Mouse (Mus musculus): ENCODE measurements around the gene Stk32c. TPM values are rescaled to one million over a fixed set of nuclear protein-coding genes. Genes with fewer than 3 reads are reported as not detected.

Gene Stk32c
- polyA plus RNA-seq, 1 experiment from 2014 or later = not detected

GRCm38 (mm10) chr7:139221856-139222255, 8.7 kb upstream of the Stk32c start:
- Histone ChIP-seq H3K36me3 (ENCODE audit: control insufficient read depth, insufficient read depth, low read length) (no peaks in the 10 kb centered on the region), H3K9me3 (ENCODE audit: control insufficient read depth, low read length) (no peaks in the 10 kb centered on the region), H3K9ac (ENCODE audit: low read depth, low read length) (no peak overlapping the region), H3K4me3 (ENCODE audit: low read depth, low read length) (no peak overlapping the region), H3K27ac (ENCODE audit: low read depth, low read length) (no peak overlapping the region), H3K4me1 (replicated peaks; ENCODE audit: control insufficient read depth, insufficient read depth, low read length) (no peaks in the 10 kb centered on the region), H3K4me2 (no peak overlapping the region), H3K27me3 (replicated peaks; ENCODE audit: control insufficient read depth, insufficient read depth, low read length) (no peaks in the 10 kb centered on the region)
- ATAC-seq (replicated peaks; ENCODE audit: low FRiP score) = no peak
- peak; percentile 19 for DNase-seq (ENCODE audit: low spot score)
- WGBS = 80% methylated on average over 2 of the region's 2 CpGs

- no peaks in the 10 kb centered on the region for H3K36me3 ChIP-seq (ENCODE audit: control insufficient read depth, insufficient read depth, low read length)
- H3K27ac ChIP-seq (ENCODE audit: low read depth, low read length) = no peak overlapping the region
- no peaks in the 10 kb centered on the region for H3K4me1 ChIP-seq (replicated peaks; ENCODE audit: control insufficient read depth, insufficient read depth, low read length)
- no peak overlapping the region for H3K4me2 ChIP-seq
- peak; percentile 27 for DNase-seq (ENCODE audit: low spot score)
- H3K4me3 ChIP-seq (ENCODE audit: low read depth, low read length) = no peak overlapping the region
- H3K9ac ChIP-seq (ENCODE audit: low read depth, low read length) = no peak overlapping the region
- no peaks in the 10 kb centered on the region for H3K27me3 ChIP-seq (replicated peaks; ENCODE audit: control insufficient read depth, insufficient read depth, low read length)
- WGBS = 68% methylated on average over 5 of the region's 5 CpGs
- no peaks in the 10 kb centered on the region for H3K9me3 ChIP-seq (ENCODE audit: control insufficient read depth, low read length)
- no peak for ATAC-seq (replicated peaks; ENCODE audit: low FRiP score)
Measured at GRCm38 (mm10) chr7:139221072-139221471, 8.0 kb upstream of the Stk32c start.

GRCm38 (mm10) chr7:139220303-139220702, 7.2 kb upstream of the Stk32c start:
- ATAC-seq (replicated peaks; ENCODE audit: low FRiP score) (no peak), DNase-seq (ENCODE audit: low spot score) (peak; percentile 23)
- no peaks in the 10 kb centered on the region for H3K36me3 ChIP-seq (ENCODE audit: control insufficient read depth, insufficient read depth, low read length)
- no peaks in the 10 kb centered on the region for H3K27me3 ChIP-seq (replicated peaks; ENCODE audit: control insufficient read depth, insufficient read depth, low read length)
- H3K9me3 ChIP-seq (ENCODE audit: control insufficient read depth, low read length) = no peaks in the 10 kb centered on the region
- 56% methylated on average over 2 of the region's 2 CpGs for WGBS
- no peak overlapping the region for H3K27ac ChIP-seq (ENCODE audit: low read depth, low read length)
- H3K4me1 ChIP-seq (replicated peaks; ENCODE audit: control insufficient read depth, insufficient read depth, low read length) = no peaks in the 10 kb centered on the region
- no peak overlapping the region for H3K4me2 ChIP-seq
- no peak overlapping the region for H3K4me3 ChIP-seq (ENCODE audit: low read depth, low read length)
- H3K9ac ChIP-seq (ENCODE audit: low read depth, low read length) = no peak overlapping the region

DNA sequence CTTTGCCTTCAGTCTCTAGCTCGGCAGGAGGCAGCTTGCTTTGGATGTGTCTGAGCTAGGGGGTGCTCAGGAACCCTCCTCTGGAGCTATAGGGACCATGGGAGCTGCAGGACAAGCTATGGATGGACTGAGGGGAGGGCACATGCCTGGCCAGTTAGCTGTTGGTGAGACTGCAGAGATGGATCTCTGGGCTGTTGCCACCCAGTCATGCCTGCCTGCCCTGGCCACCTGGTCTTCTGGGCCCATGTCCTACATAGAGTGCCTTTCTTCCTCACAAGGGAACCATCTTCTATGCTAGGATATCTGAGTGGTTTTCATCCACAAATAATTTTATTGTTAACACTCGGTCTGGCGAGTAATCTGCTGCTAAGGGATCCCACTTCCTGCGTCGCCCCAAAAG, 6.4 kb upstream of the Stk32c start:
- H3K27ac ChIP-seq (ENCODE audit: low read depth, low read length) = no peak overlapping the region
- WGBS = 78% methylated on average over 5 of the region's 5 CpGs
- H3K36me3 ChIP-seq (ENCODE audit: control insufficient read depth, insufficient read depth, low read length) = no peaks in the 10 kb centered on the region
- DNase-seq (ENCODE audit: low spot score) = peak; percentile 23
- no peak overlapping the region for H3K4me2 ChIP-seq
- no peak for ATAC-seq (replicated peaks; ENCODE audit: low FRiP score)
- no peak overlapping the region for H3K9ac ChIP-seq (ENCODE audit: low read depth, low read length)
- H3K4me3 ChIP-seq (ENCODE audit: low read depth, low read length) = no peak overlapping the region
- no peaks in the 10 kb centered on the region for H3K27me3 ChIP-seq (replicated peaks; ENCODE audit: control insufficient read depth, insufficient read depth, low read length)
- no peaks in the 10 kb centered on the region for H3K4me1 ChIP-seq (replicated peaks; ENCODE audit: control insufficient read depth, insufficient read depth, low read length)
- H3K9me3 ChIP-seq (ENCODE audit: control insufficient read depth, low read length) = no peaks in the 10 kb centered on the region

DNA sequence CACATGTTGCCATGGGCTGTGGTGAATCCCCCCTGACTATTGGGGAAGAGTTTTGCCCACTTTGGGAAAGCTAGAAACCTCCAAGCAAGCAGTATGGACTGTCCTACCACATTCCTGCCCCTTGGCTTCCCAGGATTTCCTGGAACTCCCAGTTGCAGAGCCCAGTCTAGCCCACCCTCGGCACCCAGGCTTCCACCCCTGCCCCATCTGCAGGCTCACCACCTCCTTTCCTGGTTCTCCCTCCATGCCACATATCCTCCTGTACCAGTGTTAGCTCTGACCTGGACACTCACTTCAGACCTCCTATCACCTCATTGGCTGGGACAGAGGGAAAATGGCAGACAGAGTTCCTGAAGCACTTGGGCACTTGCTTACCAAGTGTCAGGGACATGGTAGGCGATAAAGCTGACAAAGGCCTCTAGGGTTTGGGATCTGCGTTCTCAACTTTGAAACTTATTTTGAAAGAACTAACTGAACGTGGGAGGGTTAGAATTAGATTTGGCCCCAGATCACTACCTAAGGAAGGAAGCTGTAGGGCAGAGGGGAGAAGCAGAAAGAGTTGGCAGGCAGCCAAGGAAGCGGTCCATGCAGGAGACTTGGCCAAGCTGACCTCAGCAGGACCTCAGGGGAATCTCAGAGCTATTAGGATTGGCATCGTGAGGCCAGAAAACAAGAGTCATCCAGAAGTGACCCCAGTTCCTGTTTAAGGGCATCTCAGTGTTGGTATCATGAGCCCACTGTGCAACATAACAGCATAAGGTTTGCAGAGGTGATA, 5.7 kb upstream of the Stk32c start:
- Histone ChIP-seq H3K9me3 (ENCODE audit: control insufficient read depth, low read length) (no peaks in the 10 kb centered on the region), H3K27me3 (replicated peaks; ENCODE audit: control insufficient read depth, insufficient read depth, low read length) (no peaks in the 10 kb centered on the region), H3K9ac (ENCODE audit: low read depth, low read length) (no peak overlapping the region), H3K4me1 (replicated peaks; ENCODE audit: control insufficient read depth, insufficient read depth, low read length) (no peaks in the 10 kb centered on the region), H3K4me2 (no peak overlapping the region), H3K27ac (ENCODE audit: low read depth, low read length) (no peak overlapping the region), H3K36me3 (ENCODE audit: control insufficient read depth, insufficient read depth, low read length) (no peaks in the 10 kb centered on the region), H3K4me3 (ENCODE audit: low read depth, low read length) (no peak overlapping the region)
- DNase-seq (ENCODE audit: low spot score) (peak; percentile 30), ATAC-seq (replicated peaks; ENCODE audit: low FRiP score) (no peak)
- 65% methylated on average over 6 of the region's 6 CpGs for WGBS

DNA sequence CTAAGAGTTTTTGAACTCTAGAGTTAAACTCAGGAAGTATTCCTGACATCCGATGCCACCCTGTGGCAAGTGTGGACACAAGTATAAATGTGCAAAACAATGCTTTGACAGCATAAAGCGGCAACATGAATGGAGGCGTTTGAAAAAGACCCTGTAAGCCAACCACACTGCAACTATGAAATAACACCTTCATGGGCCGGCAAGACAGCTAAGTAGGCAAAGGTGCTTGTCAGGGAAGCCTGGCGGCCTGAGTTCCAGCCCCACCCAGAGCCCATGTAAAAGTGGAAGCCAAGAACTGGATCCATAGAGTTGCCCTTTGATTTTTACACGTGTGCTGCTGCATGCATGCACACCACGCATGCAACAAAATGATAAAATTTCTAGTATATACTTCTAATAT, 3.9 kb upstream of the Stk32c start:
- Histone ChIP-seq H3K9me3 (ENCODE audit: control insufficient read depth, low read length) (no peaks in the 10 kb centered on the region), H3K27me3 (replicated peaks; ENCODE audit: control insufficient read depth, insufficient read depth, low read length) (no peaks in the 10 kb centered on the region), H3K4me3 (ENCODE audit: low read depth, low read length) (no peak overlapping the region), H3K27ac (ENCODE audit: low read depth, low read length) (no peak overlapping the region), H3K36me3 (ENCODE audit: control insufficient read depth, insufficient read depth, low read length) (no peaks in the 10 kb centered on the region), H3K4me2 (no peak overlapping the region), H3K4me1 (replicated peaks; ENCODE audit: control insufficient read depth, insufficient read depth, low read length) (no peaks in the 10 kb centered on the region), H3K9ac (ENCODE audit: low read depth, low read length) (no peak overlapping the region)
- peak; percentile 14 for DNase-seq (ENCODE audit: low spot score)
- no peak for ATAC-seq (replicated peaks; ENCODE audit: low FRiP score)
- WGBS = 85% methylated on average over 7 of the region's 7 CpGs

DNA sequence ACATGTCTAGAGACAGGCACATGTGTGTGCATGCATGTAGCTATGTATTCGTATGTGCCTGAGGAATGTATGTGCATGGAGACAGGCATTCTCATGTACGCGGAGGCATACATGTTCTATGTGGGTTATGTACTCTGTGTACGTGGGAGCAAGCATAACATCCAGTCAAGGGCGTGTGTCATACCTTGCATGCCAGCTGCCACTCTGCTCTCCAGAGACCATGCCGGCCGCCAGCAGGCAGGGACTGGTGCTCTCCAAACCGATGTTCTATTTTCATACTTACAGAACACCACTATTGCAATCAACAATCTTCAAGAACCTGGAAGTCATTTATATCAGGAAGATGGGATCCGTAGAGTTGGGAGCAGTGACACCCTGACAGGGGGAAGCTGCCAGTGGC, 3.4 kb upstream of the Stk32c start:
- no peak overlapping the region for H3K4me3 ChIP-seq (ENCODE audit: low read depth, low read length)
- H3K27ac ChIP-seq (ENCODE audit: low read depth, low read length) = no peak overlapping the region
- no peaks in the 10 kb centered on the region for H3K27me3 ChIP-seq (replicated peaks; ENCODE audit: control insufficient read depth, insufficient read depth, low read length)
- DNase-seq (ENCODE audit: low spot score) (no peak), ATAC-seq (replicated peaks; ENCODE audit: low FRiP score) (no peak)
- H3K9ac ChIP-seq (ENCODE audit: low read depth, low read length) = no peak overlapping the region
- 90% methylated on average over 9 of the region's 9 CpGs for WGBS
- H3K4me2 ChIP-seq = no peak overlapping the region
- no peaks in the 10 kb centered on the region for H3K36me3 ChIP-seq (ENCODE audit: control insufficient read depth, insufficient read depth, low read length)
- no peaks in the 10 kb centered on the region for H3K4me1 ChIP-seq (replicated peaks; ENCODE audit: control insufficient read depth, insufficient read depth, low read length)
- H3K9me3 ChIP-seq (ENCODE audit: control insufficient read depth, low read length) = no peaks in the 10 kb centered on the region

DNA sequence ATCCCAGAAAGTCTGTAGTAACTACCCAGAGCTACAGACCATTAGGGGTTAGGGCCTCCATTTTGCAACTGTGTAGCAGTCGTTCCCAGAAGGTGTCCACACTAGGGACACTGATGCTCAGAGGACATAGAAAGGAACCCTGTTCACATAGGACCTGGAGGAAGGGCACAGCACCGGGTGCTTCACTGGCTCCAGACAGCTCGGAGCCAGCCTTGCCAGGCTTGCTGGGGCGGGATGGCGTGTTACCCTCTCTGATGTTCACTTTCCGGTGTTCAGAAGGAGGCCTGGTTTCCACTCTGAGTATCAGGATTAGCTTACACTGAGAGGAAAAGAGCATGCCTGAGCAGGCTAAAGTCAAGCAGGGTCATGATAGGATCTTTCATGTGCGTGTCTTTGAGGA, 2.8 kb upstream of the Stk32c start:
- Histone ChIP-seq H3K36me3 (ENCODE audit: control insufficient read depth, insufficient read depth, low read length) (no peaks in the 10 kb centered on the region), H3K27ac (ENCODE audit: low read depth, low read length) (no peak overlapping the region), H3K27me3 (replicated peaks; ENCODE audit: control insufficient read depth, insufficient read depth, low read length) (no peaks in the 10 kb centered on the region), H3K4me3 (ENCODE audit: low read depth, low read length) (no peak overlapping the region), H3K4me1 (replicated peaks; ENCODE audit: control insufficient read depth, insufficient read depth, low read length) (no peaks in the 10 kb centered on the region), H3K9ac (ENCODE audit: low read depth, low read length) (no peak overlapping the region), H3K9me3 (ENCODE audit: control insufficient read depth, low read length) (no peaks in the 10 kb centered on the region), H3K4me2 (no peak overlapping the region)
- DNase-seq (ENCODE audit: low spot score) (peak; percentile 29), ATAC-seq (replicated peaks; ENCODE audit: low FRiP score) (no peak)
- 92% methylated on average over 7 of the region's 7 CpGs for WGBS

DNA sequence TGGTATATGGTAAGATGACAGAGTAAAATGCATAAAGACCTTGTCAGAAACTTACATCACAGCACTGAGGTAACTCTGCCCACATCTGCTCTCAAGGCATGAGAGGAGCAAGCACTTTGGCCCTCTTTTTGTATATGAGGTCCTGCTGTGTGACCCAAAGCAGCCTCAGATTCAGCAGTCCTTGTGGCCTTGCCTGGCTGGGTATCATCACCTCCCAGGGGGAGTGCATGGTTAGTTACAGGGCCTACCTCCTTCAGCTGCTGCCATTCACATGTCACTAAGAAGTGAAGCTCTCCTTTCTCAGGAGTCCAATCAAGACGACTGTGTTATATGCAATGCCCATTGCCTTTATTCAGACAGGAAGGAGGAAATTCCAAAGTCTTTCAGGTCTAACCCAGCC, 2.4 kb upstream of the Stk32c start:
- no peak overlapping the region for H3K27ac ChIP-seq (ENCODE audit: low read depth, low read length)
- H3K4me2 ChIP-seq = no peak overlapping the region
- H3K9ac ChIP-seq (ENCODE audit: low read depth, low read length) = no peak overlapping the region
- DNase-seq (ENCODE audit: low spot score) (peak; percentile 17), ATAC-seq (replicated peaks; ENCODE audit: low FRiP score) (no peak)
- no peaks in the 10 kb centered on the region for H3K4me1 ChIP-seq (replicated peaks; ENCODE audit: control insufficient read depth, insufficient read depth, low read length)
- H3K4me3 ChIP-seq (ENCODE audit: low read depth, low read length) = no peak overlapping the region
- H3K36me3 ChIP-seq (ENCODE audit: control insufficient read depth, insufficient read depth, low read length) = no peaks in the 10 kb centered on the region
- 71% methylated on average over 1 of the region's 1 CpGs for WGBS
- no peaks in the 10 kb centered on the region for H3K27me3 ChIP-seq (replicated peaks; ENCODE audit: control insufficient read depth, insufficient read depth, low read length)
- no peaks in the 10 kb centered on the region for H3K9me3 ChIP-seq (ENCODE audit: control insufficient read depth, low read length)

All from liver, embryonic 11.5 days (tissue).